Mouse (Mus musculus) adrenal gland (tissue): ENCODE data around the gene Itpk1.

ENCODE experiments used
- intact Hi-C: fragments of 180-260 bp; cut with DNase I; formaldehyde crosslinking; loops from one replicate; pipeline ENCODE4 v1.15.1; 2025

Gene Itpk1

DNA sequence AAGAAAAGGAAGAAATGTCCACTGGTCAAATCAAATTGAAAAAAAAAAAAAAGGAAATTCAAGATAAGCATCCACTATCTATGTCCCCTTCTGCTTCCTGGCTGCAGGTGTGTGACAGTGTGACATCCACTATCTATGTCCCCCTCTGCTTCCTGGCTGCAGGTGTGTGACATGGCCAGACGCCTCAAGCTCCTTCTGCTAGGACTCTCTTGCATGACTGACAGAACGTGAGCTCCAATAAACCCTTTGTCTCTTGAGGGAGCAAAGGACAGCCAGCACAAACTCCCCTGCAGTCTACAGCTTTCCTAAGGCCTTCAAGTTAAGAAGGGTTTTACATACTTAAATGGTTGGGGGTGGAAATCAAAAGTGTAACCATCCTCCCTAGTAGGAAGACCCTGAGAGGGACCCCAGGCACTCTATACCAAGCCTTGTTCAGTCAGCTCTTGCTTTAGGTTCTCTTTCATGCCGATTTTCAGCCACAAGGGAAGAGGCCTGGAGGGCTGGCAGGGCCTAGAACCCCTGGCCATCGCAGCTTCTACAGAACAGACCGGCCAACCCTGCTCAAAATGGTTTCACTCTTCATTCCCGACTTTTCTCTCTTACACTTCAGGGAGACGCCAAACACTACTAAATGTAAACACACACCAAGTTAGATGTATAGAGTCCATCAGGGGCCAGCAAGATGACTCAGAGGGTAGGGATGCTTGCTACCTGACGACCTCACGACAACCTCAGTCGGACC, 10.1 kb upstream of the Itpk1 start:
- intact Hi-C loops = loop anchor here (5.0 kb wide), 1 partner anchor 193 kb away; no protein-coding TSS in a partner anchor

DNA sequence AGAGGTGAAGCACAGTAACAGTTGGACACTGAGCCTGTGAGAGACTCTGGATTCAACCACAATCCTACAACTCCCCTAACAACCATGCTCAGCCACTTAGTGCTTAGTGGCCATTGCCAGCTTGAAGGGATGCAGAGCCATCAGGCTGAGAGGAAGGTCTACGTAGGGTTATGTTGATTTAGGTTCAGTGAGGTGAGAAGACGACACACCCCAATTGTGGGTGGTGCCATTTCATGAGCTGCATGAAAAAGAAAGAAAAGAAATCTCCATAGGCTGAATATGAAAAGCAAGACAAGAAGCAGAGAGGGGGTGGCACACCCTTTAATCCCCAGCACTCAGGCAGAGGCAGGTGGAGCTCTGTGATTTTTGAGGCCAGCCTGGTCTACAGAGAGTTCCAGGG, 9.4 kb upstream of the Itpk1 start:
- intact Hi-C loops = loop anchor here (5.0 kb wide), 1 partner anchor 192 kb away; no protein-coding TSS in a partner anchor

DNA sequence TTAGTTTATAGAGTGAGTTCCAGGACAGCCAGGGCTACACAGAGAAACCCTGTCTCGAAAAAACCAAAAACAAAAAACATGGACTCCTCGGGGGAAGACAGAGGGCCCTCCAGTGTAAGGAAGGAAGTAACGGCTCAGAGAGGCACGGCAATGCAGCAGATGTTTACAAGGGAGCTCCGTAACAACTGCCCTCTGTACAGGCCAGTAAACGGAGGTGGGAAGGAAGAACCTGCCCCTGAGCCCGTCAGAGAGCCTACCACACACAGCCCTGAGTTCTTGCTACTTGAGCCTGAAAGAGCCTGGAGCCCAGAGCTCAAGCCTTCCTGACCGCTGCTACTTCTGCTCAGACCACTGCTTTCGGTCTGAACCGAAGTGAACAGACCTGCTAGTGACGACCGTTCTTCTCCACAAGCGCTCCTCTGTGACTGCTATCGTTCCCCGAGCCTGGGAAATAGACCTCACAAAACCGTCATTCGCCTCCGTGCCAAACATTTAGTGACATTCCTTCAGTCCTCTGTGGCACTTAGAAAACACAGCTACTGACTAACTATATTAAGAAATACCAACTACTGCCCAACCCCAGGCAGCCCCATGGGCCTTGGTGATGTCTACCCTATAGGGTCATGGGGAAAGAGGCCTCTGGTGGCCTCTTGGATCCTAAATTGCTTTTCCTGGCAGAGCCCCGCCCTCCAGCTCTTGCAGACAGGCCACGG, 8.6 kb upstream of the Itpk1 start:
- intact Hi-C loops = loop anchor here (5.0 kb wide), 1 partner anchor 191 kb away; no protein-coding TSS in a partner anchor

DNA sequence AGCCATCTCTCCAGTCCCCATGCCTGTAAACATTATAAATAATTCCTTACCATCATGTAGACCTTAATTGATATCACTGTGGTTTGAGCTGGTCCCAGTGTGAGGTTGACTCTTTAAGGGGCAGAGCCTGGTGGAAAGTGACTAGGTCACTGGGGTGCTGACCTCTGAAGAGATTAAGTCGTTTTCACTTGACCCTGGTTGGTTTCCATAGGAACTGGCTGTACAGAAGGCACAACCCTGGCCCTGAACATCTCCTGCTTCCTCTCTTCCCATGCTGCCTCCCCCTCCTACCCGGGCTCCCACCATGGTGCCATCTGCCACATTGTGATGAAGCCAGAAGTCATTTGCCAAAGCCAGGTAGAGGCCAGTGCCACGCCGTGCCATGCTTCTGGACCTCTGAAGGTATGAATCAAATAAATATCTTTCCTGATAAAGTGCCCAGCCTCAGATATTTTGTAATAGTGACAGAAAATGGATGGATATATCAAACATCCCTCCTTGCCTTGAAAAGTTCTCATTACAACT, 6.2 kb upstream of the Itpk1 start:
- intact Hi-C loops = loop anchor here (5.0 kb wide), 1 partner anchor 189 kb away; no protein-coding TSS in a partner anchor

DNA sequence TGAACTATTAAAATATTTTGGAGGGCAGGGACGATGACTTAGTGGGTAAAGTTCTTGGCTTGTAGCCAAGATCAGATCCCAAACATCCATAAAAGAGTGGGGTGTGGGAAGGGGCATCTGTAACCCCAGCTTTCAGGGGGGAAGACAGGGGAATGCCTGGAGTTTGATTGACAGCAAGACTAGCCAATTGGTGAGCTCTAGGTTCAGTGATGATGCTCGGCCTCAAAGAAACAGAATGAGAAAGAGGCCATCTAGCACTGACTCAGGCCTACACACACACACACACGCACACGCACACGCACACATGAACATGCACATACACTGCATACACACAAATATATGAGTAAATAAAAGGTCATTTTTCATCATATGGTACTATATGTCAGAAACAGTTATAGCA, 5.2 kb upstream of the Itpk1 start:
- intact Hi-C loops = loop anchor here (5.0 kb wide), 1 partner anchor 188 kb away; no protein-coding TSS in a partner anchor

DNA sequence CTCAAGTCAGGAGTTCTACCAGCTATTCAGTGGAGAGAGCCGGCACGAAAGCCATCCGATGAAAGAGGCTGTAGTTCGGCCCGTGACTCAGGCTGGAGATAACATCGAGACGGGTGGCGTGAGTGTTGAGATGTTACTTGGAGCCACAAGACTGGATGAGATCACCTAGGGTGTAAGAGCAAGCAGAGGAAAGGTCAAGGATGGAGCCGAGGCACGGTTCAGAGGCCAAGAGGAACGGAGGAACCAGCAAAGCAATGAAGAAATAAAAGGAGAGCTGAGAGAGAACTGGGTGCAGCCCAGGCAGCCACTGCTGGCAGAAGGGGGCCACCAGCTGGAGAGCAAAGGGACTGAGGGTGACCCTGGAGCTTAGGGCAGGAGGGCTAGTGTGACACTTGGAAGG, 3.5 kb upstream of the Itpk1 start:
- intact Hi-C loops = no loop called here

DNA sequence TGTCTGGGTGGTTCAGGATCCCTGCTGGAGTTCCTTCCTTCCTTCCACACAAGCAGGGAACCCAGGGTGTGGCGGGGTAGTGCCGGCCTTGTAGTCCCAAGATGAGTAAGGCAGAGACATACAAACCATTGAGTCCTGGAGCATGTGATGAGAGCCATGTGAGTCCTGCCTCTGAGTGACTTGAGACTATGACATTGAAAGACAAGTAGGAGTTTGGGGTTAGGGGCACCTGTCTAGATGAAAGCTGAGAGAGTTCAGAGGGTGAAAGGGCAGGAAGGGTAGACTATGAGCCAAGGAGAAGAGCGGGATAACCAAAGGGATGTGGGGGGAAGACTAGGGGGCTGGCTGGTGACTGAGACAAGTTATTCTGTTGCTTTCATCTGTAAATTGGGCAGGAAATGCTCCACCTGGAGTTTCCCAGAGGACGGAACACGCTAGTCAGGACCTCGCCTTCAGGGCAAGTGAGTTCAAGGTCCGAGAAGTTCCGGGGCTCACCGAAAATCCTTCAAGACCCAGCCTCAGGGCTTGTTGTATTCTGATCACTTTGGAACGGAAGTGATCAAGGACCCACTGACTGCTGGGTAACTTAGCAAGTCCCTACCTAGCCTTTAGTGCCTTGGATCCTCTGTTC, 2.2 kb upstream of the Itpk1 start:
- intact Hi-C loops = no loop called here

DNA sequence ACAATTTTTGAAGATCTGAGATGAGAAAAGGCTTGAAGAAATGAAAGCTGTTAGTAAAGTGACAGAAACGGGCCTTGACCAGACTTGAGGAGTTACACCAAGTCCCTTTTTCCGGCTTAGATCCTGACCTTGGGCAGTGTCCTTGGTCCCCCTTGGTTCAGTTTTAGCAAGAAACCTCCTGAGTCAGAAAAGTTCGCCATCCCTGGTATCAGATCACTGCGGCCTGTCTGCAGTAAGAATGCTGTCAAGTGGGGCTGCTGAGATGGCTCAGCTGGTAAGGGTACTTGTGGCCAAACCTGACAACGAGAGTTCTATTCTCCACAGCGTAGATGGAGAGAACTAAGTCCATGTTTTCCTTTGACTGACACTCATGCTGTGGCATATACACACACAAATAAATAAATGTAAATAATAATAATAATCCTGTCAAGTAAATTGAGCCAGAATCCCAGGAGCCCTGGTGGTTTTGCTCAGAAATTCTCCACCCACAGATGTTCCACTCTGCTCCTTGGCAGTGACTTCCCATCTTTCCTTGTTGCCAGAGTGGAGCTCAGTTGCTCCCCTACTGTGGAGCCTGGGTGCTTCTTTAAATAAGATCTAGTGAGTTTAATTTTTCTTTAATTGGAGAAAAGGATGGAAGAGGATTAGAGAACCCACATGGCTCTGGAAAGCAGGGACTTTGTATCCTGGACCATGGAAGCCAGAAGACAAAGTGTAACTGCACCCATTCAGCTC, 1.3 kb upstream of the Itpk1 start:
- intact Hi-C loops = no loop called here

DNA sequence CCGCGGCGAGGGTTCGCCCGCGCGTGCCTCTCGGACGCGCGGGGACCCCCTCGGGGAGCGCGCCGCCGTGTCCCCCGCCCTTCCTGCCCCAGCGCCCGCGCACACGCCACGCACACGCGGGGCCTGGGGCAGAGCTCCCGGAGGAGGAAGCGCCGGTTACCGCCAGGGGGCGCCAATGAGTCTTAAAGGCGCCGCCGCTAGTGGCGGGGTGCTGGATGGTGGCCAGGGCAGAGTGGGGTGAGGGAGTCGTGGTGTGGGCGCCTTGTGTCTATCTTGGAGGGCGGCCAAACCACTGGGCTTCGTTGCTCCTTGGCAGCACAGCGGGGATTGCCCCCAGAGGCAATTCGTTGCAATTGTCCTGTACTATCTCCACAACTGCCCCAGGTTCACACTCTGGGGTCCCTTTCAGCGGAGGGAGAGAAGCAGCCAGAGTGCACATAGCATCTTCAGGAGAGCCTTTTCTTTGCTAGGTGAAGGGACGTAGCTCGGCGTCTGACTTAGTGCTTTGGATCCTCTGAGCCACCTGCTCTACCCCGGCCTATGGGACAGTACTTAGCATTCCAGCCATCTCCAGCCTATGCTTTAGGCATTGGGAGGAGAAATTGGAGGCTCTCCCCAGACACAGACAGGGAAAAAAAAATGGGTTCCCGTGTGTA, 614 bp upstream of the Itpk1 start:
- intact Hi-C loops = no loop called here

DNA sequence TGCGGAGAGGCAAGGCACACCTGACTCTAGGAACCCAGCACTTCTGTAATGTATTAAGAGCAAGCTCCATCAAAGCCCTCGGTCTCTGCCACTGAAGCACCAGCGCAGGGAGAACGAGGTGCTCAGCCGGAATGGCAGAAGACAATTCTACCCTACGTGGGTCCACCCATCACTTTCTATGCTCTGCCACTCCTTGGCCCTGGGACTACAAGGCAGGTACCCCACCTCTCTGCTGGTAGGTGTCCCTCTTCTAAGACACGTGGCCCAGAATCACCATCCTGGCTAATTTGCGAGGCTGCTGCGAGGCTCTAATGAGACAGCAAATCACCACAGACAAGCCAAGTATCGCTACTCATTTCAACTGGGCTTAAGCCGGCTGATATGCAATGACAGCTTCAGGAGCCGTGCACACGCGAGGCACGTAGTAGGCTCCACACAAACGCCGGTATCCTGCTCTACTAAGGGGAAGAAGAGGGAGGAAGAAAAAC, 765 bp downstream of the Itpk1 start:
- intact Hi-C loops = no loop called here

DNA sequence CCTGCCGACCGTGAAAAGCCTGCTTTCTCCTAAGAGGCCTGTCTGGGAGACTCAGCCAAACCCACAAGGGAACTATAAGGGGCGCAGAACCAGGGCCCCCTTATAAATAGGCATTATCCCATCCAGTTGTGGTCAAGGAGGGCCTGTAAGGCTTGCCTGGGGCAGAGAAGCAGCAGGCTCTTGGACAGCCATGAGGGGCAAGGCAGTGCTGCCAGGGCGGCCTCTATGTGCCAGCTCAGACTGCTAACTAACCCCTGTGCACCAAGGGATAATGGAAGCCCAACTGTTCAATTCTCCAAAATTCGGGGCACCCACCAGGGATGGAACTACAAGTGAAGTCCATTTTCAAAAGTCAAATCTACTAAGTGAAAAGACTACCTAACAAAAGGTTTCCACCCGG, 1.3 kb downstream of the Itpk1 start:
- intact Hi-C loops = no loop called here

DNA sequence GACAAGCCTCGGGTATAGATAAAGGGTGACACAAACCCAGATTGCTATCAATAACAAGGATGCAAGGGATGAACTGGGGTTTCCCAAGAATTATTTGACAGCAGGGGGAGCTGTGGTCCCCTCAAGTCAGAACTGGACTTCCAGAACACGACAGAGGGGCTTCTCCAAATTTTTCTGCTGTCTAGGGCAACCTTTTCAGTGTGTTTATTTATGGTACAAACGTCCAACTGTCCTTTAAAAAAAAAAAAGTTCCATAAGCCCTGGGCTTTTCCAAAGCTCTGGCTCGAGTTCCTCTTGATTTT, 1.7 kb downstream of the Itpk1 start:
- intact Hi-C loops = no loop called here

DNA sequence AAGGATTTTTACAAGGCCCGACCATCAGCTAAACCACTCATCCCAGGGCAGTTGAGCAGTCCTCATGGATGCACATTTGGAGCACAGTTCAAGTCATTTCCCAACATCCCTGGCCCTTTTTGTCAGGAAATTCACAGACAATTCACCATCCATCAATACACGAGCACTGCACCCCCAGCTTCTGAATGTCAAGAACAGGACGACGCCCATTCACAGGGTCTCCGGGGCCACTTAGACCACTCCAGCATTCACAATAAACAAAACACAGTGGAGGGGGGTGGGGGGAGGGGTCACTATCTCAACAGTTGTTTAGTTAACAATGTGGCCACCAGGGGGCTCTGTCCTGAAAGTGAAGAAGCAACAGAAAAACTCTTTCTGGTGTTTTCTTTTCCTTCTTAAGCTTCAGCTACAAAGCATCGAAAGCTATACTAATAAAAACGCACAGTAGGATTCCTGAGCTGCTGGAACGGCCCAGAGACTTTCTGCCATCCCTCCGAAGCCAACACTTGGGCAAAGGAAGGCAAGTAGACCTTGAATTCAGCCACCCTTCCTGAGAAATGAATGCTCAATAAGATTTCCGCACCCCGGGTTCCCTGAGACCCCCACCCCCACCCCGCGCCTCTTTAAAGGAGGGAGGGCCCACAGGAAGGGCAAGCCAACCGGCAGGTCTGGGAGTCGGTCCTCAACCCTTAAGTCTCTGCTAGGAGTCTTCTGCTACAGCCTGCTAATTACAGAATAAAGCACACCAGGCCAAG, 2.2 kb downstream of the Itpk1 start:
- intact Hi-C loops = no loop called here

DNA sequence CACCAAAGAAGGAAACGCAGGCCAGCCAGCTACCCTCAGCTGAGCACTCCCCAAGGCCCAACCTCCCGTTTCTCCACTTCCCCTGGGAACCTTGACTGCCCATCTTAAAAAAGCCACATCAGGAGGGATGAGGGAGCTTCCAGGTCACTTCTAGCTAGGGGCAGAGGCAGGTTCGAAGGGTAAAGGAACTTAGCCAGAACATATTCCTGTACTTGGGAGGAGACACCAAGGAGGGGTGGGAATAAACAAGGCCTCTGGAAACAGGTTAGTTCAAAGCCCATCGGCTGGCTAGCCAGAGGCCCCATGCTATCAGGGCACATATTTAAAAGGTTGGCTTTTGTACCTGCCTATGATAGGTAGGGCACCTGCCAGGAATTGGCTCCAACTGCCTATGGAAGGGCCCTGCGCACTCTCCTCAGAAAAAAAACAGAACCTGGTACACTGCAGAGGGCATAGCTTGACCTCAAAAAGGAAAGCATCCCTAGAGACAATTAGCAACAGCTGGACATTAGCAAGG, 3.0 kb downstream of the Itpk1 start:
- intact Hi-C loops = no loop called here

DNA sequence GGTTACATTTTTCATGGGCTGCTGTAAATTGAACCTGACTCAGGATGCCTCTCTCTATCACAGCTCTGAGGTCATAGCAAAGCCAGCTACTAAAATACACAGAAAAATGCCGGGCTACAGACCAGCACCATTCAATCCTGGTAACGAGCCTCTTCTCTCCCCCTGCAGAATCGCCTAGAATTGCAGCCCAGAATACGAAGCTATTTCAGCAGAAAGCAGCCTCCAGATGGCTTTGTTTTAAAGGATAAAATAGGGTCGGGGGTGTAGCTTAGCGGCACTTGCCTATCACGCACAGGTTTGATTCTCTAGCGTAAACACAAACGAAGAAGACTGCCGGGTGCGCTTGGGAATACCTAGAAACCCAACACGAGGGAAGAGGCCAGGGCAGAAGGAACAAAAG, 4.3 kb downstream of the Itpk1 start:
- intact Hi-C loops = no loop called here

DNA sequence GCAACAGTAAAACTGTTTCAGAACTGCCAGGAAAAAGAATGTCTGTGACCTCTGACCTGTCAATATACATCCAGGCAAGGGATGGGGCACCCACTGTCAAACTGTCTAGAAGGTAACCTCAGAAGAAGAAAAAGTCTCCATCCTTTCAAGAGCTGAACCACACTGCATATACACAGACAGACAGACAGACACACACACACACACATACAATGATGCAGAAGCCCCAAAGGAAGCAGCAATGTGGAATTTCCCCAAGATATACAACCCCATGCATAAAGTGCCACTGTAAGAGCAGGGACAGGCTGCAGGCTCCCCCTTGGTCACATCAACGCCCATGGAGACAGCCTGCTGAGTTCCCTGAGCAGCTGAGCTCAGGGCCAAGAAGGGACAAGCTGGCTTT, 5.6 kb downstream of the Itpk1 start:
- intact Hi-C loops = no loop called here

DNA sequence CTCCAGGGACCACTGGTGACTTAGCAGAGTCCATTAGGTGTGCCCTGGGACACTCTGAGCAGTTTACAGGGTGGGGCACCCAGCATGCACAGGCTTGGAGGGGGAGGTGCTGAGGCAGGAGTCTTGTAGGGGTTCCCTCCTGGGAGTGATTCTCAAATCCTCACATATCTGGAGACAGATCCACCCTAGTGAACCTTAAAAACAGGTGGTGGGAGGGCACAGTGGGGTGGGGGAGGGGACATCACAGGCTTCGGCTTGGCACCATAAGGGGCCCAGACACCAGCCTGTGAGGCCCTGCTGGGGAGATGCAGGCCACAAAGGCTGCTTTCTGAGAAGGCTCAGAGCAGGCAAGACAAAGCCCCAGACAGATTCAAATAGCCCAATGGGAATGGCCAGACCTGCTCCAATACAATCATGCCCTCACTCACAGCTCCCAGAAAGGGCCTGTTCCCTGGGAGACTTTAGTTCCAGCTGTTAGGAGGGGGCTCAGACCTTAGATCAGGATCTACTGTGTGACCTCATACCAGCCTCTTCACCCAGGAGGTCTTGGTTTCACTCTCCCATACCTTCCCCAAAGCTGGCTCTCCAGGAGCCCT, 6.5 kb downstream of the Itpk1 start:
- intact Hi-C loops = no loop called here

DNA sequence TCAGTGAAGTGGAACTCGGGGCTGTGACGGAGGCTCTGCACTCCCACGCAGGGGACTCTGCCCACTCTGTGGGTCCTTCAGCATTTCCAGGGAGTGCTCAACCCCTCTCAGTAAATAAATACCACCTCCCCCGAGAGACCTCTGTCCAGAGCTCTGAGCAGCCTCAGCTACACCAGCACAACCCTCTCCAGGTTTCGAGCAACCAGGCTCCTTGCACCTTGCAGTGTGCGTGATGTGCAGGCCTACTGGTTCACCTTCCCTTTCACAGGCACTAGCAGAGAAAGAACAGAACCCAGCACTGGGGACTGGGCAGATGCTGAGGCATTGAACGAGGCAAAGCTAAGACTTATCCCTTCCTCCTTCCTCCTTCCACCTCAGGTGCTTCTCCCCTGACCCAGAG, 7.3 kb downstream of the Itpk1 start:
- intact Hi-C loops = no loop called here

DNA sequence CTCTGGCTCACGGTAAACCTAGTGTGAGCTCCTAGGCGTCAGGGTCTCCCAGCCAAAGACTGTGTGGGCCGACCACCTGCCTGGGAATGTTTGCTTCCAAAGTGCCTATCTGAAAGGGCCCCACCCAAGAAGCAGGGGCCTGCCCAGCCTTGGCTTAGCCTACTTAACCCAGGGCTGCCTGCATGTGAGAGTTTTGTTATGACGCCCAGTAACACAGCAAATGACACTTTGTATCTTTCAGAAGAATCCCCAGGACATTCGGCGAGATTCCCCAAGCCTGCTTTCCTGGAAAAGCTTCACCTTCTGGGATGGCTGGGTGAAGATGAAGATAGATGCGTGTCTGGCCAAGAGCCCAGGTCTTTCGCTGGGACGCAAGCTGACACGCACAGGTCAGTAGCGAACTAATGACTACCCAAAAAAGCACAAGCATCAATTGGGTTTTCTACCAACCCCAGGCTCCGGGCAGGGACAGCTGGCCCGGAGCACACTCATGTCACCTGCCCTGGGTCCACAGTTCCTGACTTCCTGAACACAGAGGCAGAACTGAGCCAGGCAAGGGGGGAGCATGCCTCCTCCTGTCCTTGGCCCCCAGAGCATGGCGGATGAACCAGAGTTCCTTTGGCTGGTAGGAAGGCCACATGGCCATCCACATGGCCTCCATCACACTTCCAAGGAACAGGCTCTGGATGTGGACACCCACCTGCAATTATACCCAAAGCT, 7.9 kb downstream of the Itpk1 start:
- intact Hi-C loops = no loop called here
